Mouse (Mus musculus) left cerebral cortex, postnatal 4 days (tissue): Measurements from ENCODE around the gene Ncapd3. TPM values are rescaled to one million over a fixed set of nuclear protein-coding genes. Genes with fewer than 3 reads are reported as not detected.

ENCODE experiments used
- DNase-seq: peaks from one replicate; pipeline ENCODE4 v3.0.0-alpha.2; 2022
- intact Hi-C: fragments of 180-260 bp; cut with DNase I; formaldehyde crosslinking; loops from one replicate; pipeline ENCODE4 v1.15.1; 2025
- total RNA-seq, 2 experiments: library from RNA; stranded (reverse); gene quantifications; 2 replicates each; pipeline ENCODE4 v1.2.3; 2021

Ncapd3 gene
- 10 to 100 TPM; 17.3 to 18.3 TPM for total RNA-seq

DNA sequence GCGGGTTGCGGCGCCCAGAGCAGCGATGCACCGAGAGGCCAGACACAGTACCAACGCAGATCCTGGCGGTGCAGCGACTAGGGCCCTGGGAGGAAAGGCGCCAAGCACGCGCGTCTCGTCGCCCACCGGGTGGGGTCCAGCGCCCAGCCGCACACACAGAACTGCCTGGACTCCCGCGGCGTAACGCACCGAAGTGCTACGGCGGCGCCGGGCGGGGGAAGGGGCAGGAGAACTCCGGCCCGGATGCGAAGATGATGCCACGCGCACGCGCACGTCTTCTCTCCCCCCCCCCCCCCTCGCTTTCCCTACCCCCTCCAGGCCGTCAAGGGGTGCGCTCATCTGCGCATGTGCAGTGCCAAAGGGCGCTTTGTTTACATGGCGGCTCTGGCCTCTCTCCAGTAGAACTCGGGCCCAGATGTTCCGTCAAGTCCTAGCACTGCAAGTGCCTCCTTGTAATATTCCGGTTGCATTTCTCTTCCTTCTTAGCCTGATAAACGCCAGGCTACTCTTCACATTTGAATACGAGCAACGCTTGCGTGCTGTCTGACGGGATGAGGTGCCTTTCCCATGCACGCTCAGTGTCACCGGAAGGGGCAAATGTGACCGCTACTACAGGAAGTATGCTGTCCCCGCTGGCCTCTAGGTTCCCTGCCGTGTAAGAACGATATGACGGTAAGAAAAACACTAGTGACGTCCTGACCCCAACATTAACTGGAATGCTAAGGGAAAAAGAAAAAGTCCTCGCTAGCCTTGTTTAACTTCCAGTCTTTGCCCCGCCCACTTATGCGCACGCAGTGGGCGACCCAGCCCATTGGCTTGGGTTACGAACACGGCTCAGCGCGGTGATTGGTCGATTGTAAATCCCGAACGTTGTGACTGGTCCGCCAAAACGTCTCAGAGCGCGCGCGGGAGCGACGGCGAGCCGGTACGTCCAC is at the start of gene Ncapd3, which contains the start of gene Vps26b:
Gene Ncapd3, plus strand, starts transcription at position 348 of the 935 bp plus-strand sequence.
Gene Vps26b, minus strand, starts transcription at position 238 of the 935 bp plus-strand sequence.
- DNase-seq, result peak; percentile 97
- intact Hi-C loops, result no loop called here

DNA sequence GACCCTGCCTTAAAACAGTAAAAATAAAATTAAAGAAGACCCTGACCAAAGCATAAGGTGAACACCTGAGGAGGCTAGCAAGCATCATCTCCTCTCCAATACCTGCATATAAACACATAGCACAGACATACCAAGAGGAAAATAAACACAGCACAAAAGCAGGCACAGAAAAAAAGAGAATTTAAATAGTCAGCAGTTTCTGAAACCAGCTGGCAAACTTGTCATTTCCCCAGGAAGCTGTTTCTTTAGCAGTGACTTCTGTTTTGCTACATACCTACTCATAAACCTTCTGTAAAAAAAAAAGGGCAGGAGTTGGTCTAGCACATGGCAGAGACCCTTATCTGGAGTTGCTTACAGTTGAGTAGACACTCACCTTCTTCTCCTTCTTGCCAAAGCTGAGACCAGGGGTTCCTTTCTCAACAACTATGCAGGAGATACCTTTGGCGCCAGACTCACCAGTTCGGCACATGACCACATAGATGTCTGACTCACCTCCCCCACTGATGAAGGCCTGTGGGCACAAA is 44.8 kb upstream of the Ncapd3 start:
- DNase-seq, result no peak
- intact Hi-C loops, result no loop called here

DNA sequence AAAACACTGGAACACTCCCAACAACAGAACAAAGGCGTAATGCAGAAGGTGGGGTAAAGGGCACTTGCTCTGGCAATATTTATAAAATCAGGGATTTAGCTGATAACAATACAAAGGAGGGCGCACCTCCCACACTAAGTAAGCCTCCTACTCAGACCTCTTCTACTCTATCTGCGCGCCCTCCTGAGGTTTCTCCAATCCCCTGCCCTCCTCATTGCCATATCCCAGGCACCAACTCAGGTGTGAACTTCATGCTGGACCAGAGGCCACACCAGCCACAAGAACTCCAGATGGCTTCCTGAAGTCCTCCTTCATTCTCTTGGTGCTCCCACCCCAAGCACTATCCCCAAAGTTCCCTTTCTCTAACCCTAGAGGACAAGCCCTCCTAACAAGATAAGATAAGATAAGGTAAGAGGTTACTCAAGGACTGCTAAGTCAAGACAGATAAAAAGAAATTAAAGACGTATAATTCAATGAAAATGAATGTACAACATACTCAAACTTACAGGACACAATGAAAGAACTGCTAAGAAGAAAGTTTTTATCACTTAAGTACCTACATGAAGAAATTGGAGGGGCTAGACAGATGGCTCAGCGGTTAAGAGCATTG is 44.2 kb upstream of the Ncapd3 start:
- intact Hi-C loops, result no loop called here
- DNase-seq, result no peak

DNA sequence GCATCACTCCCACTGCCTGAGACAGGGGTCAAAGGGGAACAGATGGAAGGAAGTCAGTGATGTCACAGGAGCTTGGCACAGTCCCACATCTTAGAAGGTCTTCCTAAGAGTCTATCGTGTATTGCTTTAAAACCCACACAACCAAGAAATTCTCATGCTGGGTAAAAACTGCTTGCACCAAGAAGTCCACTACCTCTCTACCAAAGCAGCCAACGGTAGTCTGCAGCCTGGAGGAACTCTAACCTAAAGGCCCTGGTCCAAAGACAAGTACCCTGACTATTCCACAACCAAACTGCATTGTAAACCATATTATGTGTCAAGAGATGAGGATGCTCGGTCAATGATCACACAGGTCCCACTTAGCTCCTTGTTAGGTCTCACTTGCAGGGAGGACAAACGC is 39.8 kb upstream of the Ncapd3 start:
- no peak for DNase-seq
- intact Hi-C loops, result no loop called here

DNA sequence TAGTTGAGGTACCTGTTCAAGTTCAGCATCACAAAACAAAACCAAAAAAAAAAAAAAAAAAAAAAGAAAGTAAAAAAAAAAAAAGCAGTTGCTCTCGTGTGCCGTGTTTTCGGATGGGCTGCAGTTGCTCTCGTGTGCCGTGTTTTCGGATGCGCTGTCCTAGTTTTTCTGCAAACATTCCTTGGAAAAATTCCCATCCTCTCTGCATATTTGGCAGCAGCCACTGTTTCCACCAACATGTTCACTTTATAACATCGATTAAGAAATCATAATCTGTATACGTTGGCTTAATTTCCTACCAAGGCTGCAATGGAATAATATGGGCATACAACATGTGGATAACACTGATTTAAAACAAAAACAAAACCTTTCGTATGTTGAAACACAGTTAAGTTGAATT is 36.9 kb upstream of the Ncapd3 start:
- no peak for DNase-seq
- intact Hi-C loops, result no loop called here

DNA sequence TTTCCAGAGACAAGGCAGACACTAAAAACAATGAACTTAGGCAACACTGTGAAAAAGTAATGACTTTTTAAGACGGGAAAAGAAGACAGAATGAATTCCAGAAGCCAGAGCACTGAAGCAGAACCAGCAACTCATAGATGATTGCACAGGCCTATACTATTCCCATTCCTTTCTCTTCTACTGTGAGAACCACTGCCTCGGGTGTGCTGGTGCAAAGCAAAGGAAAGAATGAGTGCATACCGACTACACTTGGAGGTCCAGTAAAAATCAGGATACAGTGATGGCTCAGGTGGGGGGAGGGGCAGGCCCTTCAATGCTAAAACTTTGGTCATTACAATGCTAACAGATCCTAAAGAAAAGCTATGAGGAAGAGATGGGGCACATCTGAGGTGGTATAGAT is 36.1 kb upstream of the Ncapd3 start:
- intact Hi-C loops, result no loop called here

DNA sequence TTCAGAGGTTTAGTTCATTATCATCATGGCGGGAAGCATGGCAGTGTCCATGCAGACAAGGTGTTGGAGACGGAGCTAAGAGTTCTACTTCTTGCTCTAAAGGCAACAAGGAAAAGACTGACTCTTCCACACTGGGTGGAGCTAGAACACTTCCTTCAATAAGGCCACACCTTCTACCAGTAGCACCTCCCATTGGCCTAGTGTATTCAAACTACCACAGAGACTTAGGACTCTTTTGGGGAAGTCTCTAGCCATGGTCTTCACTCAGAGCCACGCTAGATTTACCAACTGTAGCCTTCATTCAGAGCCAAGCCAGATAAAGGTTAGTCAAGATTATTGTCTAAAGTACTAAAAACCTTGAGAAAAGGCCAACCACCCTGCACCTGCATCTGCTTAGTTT is 32.9 kb upstream of the Ncapd3 start:
- no peak for DNase-seq
- intact Hi-C loops, result no loop called here

More for the DNA sequence above, 36.1 kb upstream of the Ncapd3 start:
- no peak for DNase-seq

DNA sequence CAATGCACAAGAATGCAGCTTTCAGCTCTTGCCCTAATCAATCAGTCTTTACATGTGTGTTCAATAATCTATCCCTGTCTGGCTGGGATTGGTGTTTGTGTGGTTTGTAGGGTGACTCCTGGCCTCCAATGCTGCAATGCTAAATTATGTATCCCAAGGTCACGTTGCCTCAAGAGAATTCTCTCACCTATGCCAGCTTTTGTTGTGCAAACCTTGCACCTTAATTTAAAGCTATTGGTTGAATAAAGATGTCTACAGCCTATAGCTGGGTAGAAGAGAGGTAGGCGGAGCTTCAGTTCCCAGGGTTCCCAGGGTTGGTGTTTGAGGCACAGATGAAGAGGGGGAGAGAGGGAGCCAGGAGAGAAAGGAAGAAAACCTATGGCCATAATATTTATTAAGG is 32.5 kb upstream of the Ncapd3 start:
- intact Hi-C loops, result no loop called here
- no peak for DNase-seq

DNA sequence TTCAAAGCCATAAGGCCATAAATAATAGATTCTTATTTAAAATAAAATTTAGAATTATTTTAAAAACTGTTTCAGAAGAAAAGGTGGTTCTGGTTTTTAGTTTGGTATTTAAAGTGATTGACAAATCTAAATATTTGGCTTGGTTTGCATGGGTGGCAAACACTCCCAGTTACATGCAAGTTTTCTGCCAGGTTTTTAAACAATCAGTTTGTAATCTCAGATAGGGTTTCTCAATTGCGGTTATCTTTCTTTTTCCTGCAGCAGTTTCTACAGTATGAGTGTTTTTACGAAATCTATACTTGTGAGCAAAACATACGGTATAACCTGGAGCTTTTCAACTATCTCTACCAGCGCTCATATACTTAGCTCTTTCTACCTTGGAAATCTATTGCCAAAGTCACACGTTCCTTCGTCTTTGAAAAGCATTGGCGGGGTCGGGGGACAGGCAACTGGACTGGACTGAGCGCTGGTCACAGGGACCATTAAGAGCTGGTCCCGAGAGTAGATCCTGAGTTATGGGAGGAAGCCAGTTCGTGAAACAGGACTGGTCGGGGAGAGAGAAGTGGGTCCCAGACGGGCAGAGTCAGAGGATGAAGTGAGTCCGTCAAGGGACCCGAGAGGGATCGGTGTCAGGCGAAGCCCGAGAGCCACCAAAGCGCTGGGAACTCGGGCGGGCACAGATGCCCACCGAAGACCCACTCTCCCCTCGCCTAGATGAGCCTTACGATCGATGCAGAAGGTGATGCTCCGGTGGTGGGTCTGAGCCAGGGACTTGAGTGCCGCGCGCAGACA is 31.1 kb upstream of the Ncapd3 start:
- intact Hi-C loops, result no loop called here

DNA sequence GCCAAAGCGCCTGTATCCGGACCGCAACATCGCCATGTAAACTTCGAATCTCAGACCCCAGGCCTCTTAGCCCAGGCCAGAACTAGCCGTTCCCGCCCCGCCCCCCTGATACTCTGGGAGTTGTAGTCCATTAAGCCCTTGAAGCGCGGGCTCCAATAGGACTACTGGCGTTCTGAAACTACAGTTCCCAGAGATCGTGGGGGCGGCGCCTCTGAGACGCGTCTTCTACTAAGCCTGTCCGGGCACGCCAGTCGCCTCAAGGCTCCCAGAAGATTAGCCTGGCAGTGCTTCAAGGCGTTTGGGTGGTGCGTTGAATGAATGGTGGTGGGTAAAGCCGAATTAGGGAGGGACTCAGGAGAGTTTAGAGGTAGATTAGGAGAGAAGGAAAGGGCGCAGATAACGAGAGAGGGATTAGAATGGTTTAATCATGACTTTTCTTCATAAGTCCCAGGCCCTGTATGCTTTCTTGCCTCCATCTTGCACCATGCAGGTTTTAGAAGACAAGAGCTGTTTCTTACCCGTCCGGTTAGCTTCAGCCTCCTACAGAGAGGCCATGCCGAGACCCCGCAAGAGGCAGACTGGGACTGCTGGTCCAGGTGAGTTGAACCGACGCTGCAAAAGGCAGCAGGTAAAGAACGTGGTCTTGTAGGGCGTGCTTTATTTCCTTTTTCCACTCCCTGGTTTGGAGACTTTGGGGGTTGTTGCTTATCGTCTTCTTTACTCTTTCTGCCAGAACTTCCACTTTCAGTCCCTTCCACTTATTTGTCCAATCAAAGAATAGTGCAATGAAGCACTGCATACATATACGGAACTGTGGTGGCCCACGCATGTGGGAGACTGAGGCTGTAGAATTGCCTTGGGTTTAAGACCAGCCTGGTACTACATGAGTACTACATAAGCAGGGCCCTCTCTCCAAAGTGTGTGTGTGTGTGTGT is 30.2 kb upstream of the Ncapd3 start, which contains the start of the genes Acad8 and Thyn1:
Gene Acad8, minus strand, starts transcription at position 106 of the 935 bp plus-strand sequence.
Gene Thyn1, plus strand, starts transcription at position 250 of the 935 bp plus-strand sequence.
- intact Hi-C loops, result no loop called here
- peak; percentile 98 for DNase-seq

More for the DNA sequence above, 31.1 kb upstream of the Ncapd3 start:
- no peak for DNase-seq

DNA sequence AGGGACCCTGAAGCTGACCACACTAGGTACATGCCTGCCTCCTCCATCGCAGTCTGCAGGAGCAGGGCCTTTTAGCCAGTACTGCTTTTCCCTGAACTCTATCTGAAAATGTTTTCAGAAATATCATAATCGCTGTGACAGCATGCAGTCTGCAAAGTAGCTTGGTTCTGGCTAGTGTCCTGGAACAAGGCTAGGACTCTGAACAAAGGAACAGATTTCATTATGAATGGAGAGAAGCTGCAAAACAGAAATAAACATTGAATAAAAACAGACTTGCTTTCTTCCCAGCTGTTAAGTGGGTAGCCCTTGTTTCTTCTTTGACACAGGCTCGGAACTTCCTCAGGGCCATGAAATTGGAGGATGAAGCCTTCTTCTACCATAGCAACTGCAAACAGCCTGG is 24.7 kb upstream of the Ncapd3 start:
- DNase-seq, result no peak
- intact Hi-C loops, result no loop called here

DNA sequence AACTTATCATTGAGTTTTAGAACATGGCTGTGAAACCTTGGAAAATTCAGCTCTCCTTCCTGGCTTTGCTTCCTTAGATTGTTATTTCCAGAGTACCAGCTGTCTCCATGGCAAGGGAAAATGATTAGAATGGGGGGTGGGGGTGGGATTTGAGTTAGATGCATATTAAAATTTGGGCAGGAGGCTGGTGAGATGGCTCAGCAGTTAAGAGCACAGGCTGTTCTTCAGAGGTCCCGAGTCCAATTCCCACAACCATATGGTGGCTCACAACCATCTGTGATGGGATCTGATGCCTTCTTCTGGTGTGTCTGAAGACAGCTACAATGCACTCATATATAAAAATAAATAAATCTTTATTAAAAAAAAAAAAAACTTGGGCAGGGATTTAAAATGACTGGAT is 24.0 kb upstream of the Ncapd3 start:
- intact Hi-C loops, result no loop called here
- no peak for DNase-seq

DNA sequence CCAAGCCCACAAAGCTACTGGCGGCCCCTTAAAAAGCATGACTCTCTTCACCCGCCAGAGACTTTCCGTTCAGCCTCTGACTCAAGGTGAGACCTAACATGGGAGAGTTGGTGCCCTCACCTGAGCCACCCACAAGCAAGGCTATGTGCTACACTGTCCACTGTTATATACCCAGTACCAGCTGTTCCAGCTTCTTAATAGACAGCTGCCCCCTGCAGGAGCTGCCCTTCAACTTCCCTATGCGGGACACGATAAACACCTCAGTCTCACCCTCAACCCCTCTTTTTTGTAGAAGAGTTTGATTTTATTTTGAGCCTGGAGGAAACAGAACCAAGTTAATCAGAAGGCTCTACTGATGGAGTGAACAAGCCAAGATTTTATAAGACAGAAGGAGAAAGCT is 23.1 kb upstream of the Ncapd3 start:
- DNase-seq, result no peak
- intact Hi-C loops, result no loop called here

DNA sequence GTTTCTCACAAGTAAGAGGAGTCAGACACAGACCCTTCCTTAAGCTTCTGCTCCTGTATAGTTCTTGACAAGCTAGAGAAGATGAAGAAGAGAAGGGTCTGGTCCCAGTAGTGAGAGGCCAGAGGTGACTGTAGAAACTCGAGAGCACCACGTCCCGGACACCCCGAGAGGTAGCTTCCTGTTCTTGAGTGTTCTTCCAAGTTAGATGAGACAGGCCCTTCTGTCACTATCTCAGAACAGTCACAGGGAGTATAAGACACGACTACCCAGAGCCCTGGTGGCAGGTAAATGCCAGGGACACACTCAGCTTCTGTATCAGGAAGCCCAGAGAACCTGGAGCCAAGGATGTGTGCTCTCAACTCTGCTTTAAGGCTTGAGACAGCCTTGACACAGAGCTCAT is 20.7 kb upstream of the Ncapd3 start:
- intact Hi-C loops, result no loop called here
- no peak for DNase-seq

DNA sequence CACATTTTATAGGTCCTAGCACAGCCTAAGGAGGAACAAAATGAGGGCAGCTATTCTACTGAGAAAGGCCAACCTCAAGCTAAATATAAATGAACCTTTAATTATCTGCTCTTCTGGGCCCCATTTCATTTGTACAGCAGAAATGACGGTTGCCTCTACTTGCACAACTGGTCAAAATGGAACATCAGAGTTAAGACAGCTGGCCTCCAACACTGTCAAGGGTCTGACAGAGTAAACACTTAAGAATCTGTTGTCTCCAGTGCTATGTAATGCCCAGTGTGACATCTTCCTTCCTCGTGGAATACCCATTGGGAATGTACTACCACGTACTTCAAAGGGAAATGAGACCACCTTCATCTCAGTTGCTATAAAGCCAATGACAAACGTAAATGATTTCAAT is 18.4 kb upstream of the Ncapd3 start:
- DNase-seq, result no peak
- intact Hi-C loops, result no loop called here

DNA sequence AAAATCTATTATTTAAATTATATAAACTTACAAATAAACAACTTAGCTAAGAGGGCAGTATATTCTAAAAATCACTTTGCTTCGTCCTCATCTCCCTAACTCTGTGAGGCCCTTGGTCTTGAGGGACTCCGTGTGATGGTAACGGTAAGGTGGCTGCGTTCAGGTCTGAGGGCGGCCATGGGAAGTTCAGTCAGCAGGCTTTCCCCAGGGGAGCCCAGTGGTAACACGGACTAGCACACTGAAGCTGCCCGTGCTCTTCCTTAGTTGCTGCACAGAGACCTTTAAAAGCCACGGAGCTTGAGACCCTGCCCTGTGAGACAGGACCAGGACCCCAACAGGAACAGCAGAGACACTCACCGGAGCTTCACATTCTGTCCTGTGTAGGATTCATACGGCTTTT is 11.0 kb upstream of the Ncapd3 start:
- DNase-seq, result no peak
- intact Hi-C loops, result no loop called here

DNA sequence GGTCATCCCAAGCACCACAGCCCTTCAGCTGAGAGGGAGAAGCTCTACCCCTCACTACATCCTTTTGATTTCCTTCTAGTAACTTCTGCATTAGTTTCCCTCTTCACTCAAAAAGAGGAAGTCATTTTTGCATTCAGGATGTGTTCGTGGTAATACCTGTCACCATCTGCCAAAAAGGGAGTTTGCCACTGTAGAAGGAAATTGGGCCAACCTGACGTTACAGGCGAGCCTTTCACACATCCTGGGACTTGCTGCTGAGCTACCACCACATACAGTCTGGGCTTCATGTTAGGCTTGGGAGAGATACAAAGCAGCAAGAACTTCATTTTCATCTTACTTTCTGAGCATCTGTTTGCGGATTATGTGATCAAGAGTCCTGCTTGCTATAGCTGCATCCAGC is 6.3 kb upstream of the Ncapd3 start:
- intact Hi-C loops, result no loop called here
- DNase-seq, result no peak

DNA sequence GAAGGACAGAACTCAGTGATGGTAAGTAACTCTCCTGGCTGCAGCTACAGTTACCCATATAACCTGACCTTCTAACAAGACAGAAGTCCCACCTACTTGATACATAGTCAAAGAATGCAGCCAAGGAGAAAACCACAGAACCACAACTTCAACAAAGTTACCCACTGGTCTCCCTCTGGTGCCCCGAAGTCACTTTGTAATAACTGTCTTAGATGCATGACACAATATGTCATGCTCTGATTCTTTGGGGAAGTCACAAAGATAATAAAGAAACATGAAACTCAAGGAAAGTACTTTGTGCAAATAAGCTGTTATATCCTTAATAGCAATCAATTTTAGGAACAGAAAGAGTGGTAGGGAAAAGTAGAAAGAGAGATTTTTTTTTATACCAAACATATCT is 3.3 kb upstream of the Ncapd3 start:
- no peak for DNase-seq
- intact Hi-C loops, result no loop called here

DNA sequence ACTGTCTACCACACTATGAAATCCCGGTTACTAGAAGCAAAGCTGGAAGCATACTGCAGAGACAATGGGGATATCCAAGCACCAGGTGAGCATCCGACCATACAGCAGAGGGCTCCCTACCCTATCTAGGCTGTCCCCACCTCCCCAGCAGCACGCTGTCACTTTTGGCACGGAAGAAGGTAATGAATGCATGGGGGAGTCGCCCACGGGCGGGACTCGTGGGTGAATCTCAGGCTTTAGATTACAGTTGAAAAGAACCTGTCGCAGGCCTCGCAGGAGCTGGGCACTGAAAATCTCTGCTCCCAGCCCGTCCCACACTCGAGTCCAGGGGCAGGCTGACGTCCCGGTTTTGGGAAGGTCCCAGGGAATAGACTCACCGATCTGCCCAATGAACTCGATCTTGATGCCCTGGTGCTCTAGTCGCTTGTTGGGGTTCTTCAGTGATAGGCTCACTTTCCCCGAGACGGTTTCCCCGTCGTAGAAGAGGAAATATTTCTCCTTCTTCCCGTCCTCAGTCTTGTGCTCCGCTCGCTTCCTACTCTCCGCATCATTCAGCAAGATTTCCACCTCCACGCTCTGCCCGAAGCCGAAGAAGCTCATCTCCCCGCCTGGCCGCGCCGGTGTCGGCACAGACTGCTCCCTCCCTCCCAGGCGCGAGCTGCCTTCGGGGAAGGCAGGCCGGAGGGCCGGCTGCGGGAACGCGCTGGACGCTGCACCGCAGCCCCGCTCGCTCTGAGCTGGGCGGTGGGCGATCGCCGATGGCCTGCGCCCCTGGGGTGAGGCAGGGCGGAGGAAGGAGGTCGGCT is 750 bp upstream of the Ncapd3 start:
- intact Hi-C loops, result no loop called here
- DNase-seq, result peak; percentile 46
